Mouse (Mus musculus) layer of hippocampus, adult 6 months (tissue): ENCODE measurements around the gene Pcbp1. TPM values are rescaled to one million over a fixed set of nuclear protein-coding genes. Genes with fewer than 3 reads are reported as not detected.

Source experiments
- long read RNA-seq, 2 experiments: library from polyadenylated mRNA; unstranded; transcript quantifications; one replicate each; pipeline ENCODE4 v2.0.0; 2019 to 2020
- microRNA-seq: library from miRNA; unstranded; fragments of <30 nt; microRNA quantifications from one replicate; pipeline ENCODE4 v1.2.0, GENCODE M21; 2020
- polyA plus RNA-seq: library from polyadenylated mRNA; unstranded; fragments of <200 nt; fragmentation: Nextera tagmentation; gene quantifications from 2 replicates; pipeline ENCODE4 v1.2.3, GENCODE M21; 2021

Pcbp1 gene
- polyA plus RNA-seq, result 98.4 and 118 TPM in 2 replicates
- long read RNA-seq, experiment 1, transcript Pcbp1-201 (1 exons, 1,830 nt), result major isoform, 106 of 106 reads
- long read RNA-seq, experiment 1, partial matches to known transcripts, result 0 of 106 reads
- long read RNA-seq, experiment 1, other reads (novel, unspliced or antisense), result 0 of 106 reads
- long read RNA-seq, experiment 2, transcript Pcbp1-201 (1 exons, 1,830 nt), result major isoform, 518 of 522 reads
- long read RNA-seq, experiment 2, partial matches to known transcripts, result 0 of 522 reads
- long read RNA-seq, experiment 2, other reads (novel, unspliced or antisense), result 4 of 522 reads

DNA sequence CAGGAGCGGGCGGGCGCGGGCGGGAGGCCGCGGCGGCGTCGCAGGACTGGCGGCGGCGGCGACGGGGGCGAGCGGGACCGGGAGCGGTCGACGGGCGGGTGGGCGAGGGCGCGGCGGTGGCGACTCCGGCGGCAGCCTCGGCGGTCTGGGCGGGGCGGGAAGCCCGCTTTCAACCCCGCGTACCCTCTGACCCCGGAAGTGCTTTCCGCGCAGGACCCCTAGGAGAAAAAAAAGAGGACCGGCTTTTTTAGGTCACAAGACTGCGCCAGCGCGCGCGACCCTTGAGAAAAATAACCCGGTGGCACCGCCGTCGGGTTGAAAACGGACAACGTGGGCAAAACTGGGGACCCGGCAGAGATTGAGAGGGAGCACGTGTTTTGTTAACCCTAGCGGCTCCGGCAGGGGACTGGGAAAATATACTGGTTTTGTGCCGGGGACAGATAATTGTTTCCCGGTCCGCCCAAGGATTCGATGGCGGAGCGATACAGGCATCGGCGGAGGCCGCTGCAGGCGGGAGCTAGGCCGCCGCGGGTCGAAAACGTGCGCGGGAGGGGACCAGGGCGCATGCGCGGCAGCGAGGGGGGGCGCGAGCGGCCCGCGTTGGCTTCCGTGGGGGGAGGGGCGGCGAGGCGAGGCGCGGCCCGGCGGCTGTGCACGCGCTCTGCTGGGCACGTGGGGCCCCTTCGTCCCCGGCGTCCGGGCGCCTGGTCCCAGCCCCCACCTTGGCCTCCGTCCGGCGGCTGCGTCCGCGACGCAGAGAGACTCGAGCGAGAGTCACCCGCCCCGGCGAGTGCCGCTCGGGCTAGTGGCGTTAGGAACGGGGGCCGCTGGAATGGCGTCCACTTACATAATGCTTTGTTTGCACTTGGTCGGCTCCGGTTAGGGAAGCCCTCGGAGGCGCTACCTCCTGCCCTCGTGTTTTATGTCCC lies at the start of gene Pcbp1:
Gene Pcbp1, minus strand, starts transcription at position 290 of the 929 bp plus-strand sequence.

Small RNAs within 50 kb of the gene (microRNA-seq; reads per million reads assigned to microRNA genes)
- gene Gm22184, result not detected

Other genes starting within 250 kb of the Pcbp1 start
- 46.4 and 47.0 TPM in 2 replicates for gene Fam136a, start 160.7 kb downstream of the Pcbp1 start, polyA plus RNA-seq
- gene Snrpg, start 155.0 kb downstream of the Pcbp1 start, polyA plus RNA-seq, result 277 and 307 TPM in 2 replicates
- gene Pcyox1, start 129.2 kb downstream of the Pcbp1 start, polyA plus RNA-seq, result 48.7 and 49.4 TPM in 2 replicates
- 23.3 and 25.5 TPM in 2 replicates for gene Tia1, start 122.1 kb downstream of the Pcbp1 start, polyA plus RNA-seq
- 3.2 and 4.6 TPM in 2 replicates for gene Gm44790, start 99.7 kb downstream of the Pcbp1 start, polyA plus RNA-seq
- 19.1 and 19.3 TPM in 2 replicates for gene C87436, start 87.9 kb downstream of the Pcbp1 start, polyA plus RNA-seq
- 0.23 and 0.44 TPM in 2 replicates for gene Asprv1, start 101.8 kb upstream of the Pcbp1 start, polyA plus RNA-seq
- 5.9 and 6.5 TPM in 2 replicates for gene Mxd1, start 142.8 kb upstream of the Pcbp1 start, polyA plus RNA-seq
- gene Snrnp27, start 158.2 kb upstream of the Pcbp1 start, polyA plus RNA-seq, result 151 and 175 TPM in 2 replicates
- 8.0 and 8.6 TPM in 2 replicates for gene Gmcl1, start 207.1 kb upstream of the Pcbp1 start, polyA plus RNA-seq